Mouse (Mus musculus) midbrain, postnatal 0 days (tissue): ENCODE results near the gene Aaas. TPM values are rescaled to one million over a fixed set of nuclear protein-coding genes. Genes with fewer than 3 reads are reported as not detected.

ENCODE experiments used
- ATAC-seq: fragments of 200-750 bp; cut with Nextera tagmentation; 2 replicates; pipeline ENCODE4 v1.8.0; 2017; ENCODE audit warnings: moderate number of reproducible peaks, mild to moderate bottlenecking, moderate TSS enrichment, moderate library complexity; ENCODE audit not compliant: low FRiP score
- DNase-seq: peaks from one replicate; pipeline ENCODE4 v3.0.0-alpha.2; 2015; ENCODE audit warnings: low spot score
- H3K27ac ChIP-seq: fragments of 300-500 bp; sonication (generic); 2 replicates; pipeline ENCODE4 v1.5.1; 2014; ENCODE audit warnings: low read depth, mild to moderate bottlenecking, low read length, mixed read lengths
- H3K27me3 ChIP-seq: fragments of 300-500 bp; sonication (generic); 2 replicates; pipeline ENCODE4 v1.6.1; 2014; ENCODE audit warnings: low read length, control low read depth, mixed read lengths; ENCODE audit not compliant: insufficient read depth
- H3K36me3 ChIP-seq: fragments of 300-500 bp; sonication (generic); 2 replicates; pipeline ENCODE4 v1.6.1; 2014; ENCODE audit warnings: low read length, control low read depth, mixed read lengths; ENCODE audit not compliant: insufficient read depth
- H3K4me1 ChIP-seq: fragments of 300-500 bp; sonication (generic); 2 replicates; pipeline ENCODE4 v1.6.1; 2014; ENCODE audit warnings: mild to moderate bottlenecking, control low read depth, antibody characterized with exemption, low read length, mixed read lengths; ENCODE audit not compliant: insufficient read depth
- H3K4me2 ChIP-seq: fragments of 300-500 bp; sonication (generic); 2 replicates; pipeline ENCODE4 v1.6.1; 2014; ENCODE audit warnings: low read depth, mild to moderate bottlenecking, low read length, mixed read lengths; ENCODE audit not compliant: poor library complexity, severe bottlenecking
- H3K4me3 ChIP-seq: fragments of 300-500 bp; sonication (generic); 2 replicates; pipeline ENCODE4 v1.5.1; 2014; ENCODE audit warnings: low read depth, mild to moderate bottlenecking, low read length, moderate library complexity
- H3K9ac ChIP-seq: fragments of 300-500 bp; sonication (generic); replicated peaks from 2 replicates; pipeline ENCODE4 v1.6.1; 2014; ENCODE audit warnings: mild to moderate bottlenecking, low read length, moderate library complexity, mixed read lengths; ENCODE audit not compliant: poor library complexity, severe bottlenecking
- H3K9me3 ChIP-seq: fragments of 300-500 bp; sonication (generic); 2 replicates; pipeline ENCODE4 v1.6.1; 2016; ENCODE audit warnings: low read length, control low read depth
- CTCF ChIP-seq: IDR thresholded peaks from 2 replicates; pipeline ENCODE4 v1.5.1; 2016; ENCODE audit warnings: antibody characterized with exemption, mild to moderate bottlenecking
- WGBS: fragments of 180-500 bp; shearing (Covaris S2); extraction: QIAGEN DNeasy Blood & Tissue Kit; methylation state at CpG from one replicate; pipeline ENCODE4 v1.1.7; 2014; 5-methylcytosine and 5-hydroxymethylcytosine counted together
- polyA plus RNA-seq: library from polyadenylated mRNA; unstranded; fragments of >200 nt; fragmentation: Nextera tagmentation; extraction: Ambion mirVana; gene quantifications from 2 replicates; pipeline ENCODE4 v1.2.1, GENCODE M21; 2015
- total RNA-seq: library from RNA; depleted of rRNA; stranded (reverse); fragments of >200 nt; gene quantifications from 2 replicates; pipeline ENCODE4 v1.2.3, GENCODE M21; 2014

Aaas gene
- total and polyA plus RNA-seq, 2 experiments from 2014 or later: 30.1 to 31.1 TPM

DNA sequence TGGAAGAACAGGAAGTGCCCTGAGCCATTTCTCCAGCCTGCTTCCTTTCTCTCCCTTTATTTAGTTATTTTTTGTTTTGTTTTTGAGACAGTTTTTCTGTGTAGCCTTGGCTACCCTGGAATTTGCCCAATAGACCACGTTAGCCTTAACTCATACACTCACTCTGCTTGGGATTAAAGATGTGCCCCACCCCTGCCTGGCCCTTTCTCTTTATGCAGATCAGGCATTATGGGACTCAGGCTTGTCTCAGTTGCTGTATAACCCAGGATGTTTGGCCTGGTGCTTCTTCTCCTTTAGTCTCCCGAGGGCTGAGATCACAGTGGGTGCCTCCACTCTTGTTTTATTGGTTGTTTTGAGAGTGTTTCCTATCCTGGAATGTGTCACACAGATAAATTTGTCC lies 41.9 kb upstream of the Aaas start:
- Histone ChIP-seq H3K27me3 (no peaks in the 10 kb centered on the region), H3K36me3 (no peaks in the 10 kb centered on the region), H3K9ac (no peak overlapping the region), H3K9me3 (no peaks in the 10 kb centered on the region), H3K4me2 (no peak overlapping the region), H3K4me1 (no peaks in the 10 kb centered on the region), H3K4me3 (no peak overlapping the region), H3K27ac (no peak overlapping the region)
- DNase-seq: no peak
- 22% methylated on average over 2 of the region's 2 CpGs for WGBS
- no peak for TF ChIP-seq CTCF
- ATAC-seq: no peak

DNA sequence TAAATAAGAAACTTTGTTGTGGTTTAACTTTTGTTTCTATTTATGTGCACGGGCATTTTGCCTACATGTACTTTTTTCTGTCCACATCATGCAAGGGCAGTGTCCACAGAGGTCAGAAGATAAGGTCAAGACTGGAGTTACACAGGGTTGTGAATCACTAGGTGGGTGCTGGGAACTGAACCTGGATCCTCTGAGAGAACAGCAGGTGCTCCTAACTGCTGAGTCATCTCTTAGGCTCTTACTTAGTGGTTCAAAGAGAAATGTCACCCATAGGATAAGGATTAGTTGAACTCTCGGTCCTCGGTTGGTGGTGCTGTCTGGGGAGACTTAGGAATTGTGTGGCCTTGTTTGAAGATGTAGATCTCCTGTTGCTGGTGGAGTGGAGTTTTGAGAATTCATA lies 38.4 kb upstream of the Aaas start:
- H3K36me3 ChIP-seq: no peaks in the 10 kb centered on the region
- no peak overlapping the region for H3K4me2 ChIP-seq
- no peaks in the 10 kb centered on the region for H3K27me3 ChIP-seq
- DNase-seq (no peak), ATAC-seq (no peak)
- no peak overlapping the region for H3K27ac ChIP-seq
- no peak overlapping the region for H3K4me3 ChIP-seq
- H3K9me3 ChIP-seq: no peaks in the 10 kb centered on the region
- 77% methylated on average over 3 of the region's 3 CpGs for WGBS
- no peak overlapping the region for H3K9ac ChIP-seq
- TF ChIP-seq CTCF: no peak
- H3K4me1 ChIP-seq: no peaks in the 10 kb centered on the region

DNA sequence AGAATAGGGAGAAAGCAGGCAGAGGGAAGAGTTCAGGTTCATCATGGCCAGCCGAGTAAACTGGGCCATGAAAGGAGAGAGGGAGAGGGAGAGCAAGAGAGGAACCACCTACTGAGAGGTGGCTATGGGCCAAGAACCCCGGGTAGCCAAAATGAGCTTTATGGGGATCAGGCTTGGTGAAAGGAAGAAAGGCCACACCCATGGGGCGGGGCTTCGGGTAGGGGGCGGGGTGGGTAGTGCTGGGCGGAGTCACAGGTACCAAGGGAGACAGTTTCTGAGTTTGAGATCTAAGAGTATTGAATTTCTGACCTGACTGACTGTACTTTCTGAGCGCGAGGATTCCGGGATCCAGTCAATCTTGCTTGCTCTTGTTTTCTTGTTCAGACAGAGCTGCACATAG lies 36.1 kb upstream of the Aaas start:
- no peak for ATAC-seq
- Histone ChIP-seq H3K4me3 (no peak overlapping the region), H3K36me3 (no peaks in the 10 kb centered on the region), H3K27ac (no peak overlapping the region), H3K9ac (no peak overlapping the region), H3K4me1 (no peaks in the 10 kb centered on the region), H3K4me2 (no peak overlapping the region), H3K27me3 (no peaks in the 10 kb centered on the region), H3K9me3 (no peaks in the 10 kb centered on the region)
- no peak for DNase-seq
- no peak for TF ChIP-seq CTCF
- 56% methylated on average over 9 of the region's 9 CpGs for WGBS

DNA sequence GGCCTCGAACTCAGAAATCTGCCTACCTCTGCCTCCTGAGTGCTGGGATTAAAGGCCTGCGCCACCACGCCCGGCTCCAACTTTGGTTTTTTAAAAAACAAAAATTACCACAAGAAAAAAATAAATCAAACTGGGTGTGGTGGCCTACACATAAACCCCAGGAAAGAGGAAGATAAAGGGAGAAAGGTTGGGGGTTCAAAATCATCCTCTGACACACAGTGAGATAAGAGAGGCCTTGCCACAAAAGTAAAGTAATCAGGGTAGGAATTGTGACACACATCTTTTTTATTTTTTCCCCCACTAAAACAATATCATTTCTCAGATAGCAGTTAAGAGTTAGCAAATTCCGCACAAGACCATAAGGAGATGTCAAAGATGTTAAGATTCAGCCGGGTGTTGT lies 33.1 kb upstream of the Aaas start:
- DNase-seq (no peak), ATAC-seq (no peak)
- Histone ChIP-seq H3K9ac (no peak overlapping the region), H3K4me2 (no peak overlapping the region), H3K27ac (no peak overlapping the region), H3K4me1 (no peaks in the 10 kb centered on the region), H3K4me3 (no peak overlapping the region), H3K9me3 (no peaks in the 10 kb centered on the region), H3K36me3 (no peaks in the 10 kb centered on the region), H3K27me3 (no peaks in the 10 kb centered on the region)
- 95% methylated on average over 6 of the region's 6 CpGs for WGBS
- no peak for TF ChIP-seq CTCF

GRCm38 (mm10) chr15:102381575-102381974 lies 31.0 kb upstream of the Aaas start:
- peak; percentile 90 for DNase-seq
- no peaks in the 10 kb centered on the region for H3K4me1 ChIP-seq
- H3K36me3 ChIP-seq: no peaks in the 10 kb centered on the region
- H3K9me3 ChIP-seq: no peaks in the 10 kb centered on the region
- 0% methylated on average over 7 of the region's 7 CpGs for WGBS
- peak; percentile 96 for TF ChIP-seq CTCF
- peak; percentile 49; the same call in 1 of the 2 replicates for ATAC-seq
- H3K9ac ChIP-seq: no peak overlapping the region
- H3K4me3 ChIP-seq: no peak overlapping the region
- no peak overlapping the region for H3K27ac ChIP-seq
- H3K4me2 ChIP-seq: no peak overlapping the region
- no peaks in the 10 kb centered on the region for H3K27me3 ChIP-seq

GRCm38 (mm10) chr15:102377810-102378262 lies 27.3 kb upstream of the Aaas start:
- no peak for ATAC-seq
- peak overlapping the region; percentile 100 for H3K4me2 ChIP-seq
- no peaks in the 10 kb centered on the region for H3K9me3 ChIP-seq
- no peaks in the 10 kb centered on the region for H3K4me1 ChIP-seq
- no peak overlapping the region for H3K9ac ChIP-seq
- H3K27me3 ChIP-seq: no peaks in the 10 kb centered on the region
- no peak overlapping the region for H3K27ac ChIP-seq
- H3K4me3 ChIP-seq: no peak overlapping the region; the same call in 1 of the 2 replicates
- no peak for TF ChIP-seq CTCF
- H3K36me3 ChIP-seq: no peaks in the 10 kb centered on the region
- DNase-seq: peak; percentile 34
- WGBS: 5% methylated on average over 10 of the region's 10 CpGs
